Mouse (Mus musculus): ENCODE data around the gene Phf19.

The Phf19 gene

GRCm38 (mm10) chr2:34911871-34912270, 2.0 kb downstream of the Phf19 start:
- ChIA-PET POLR2A (interaction anchor here in 2 of 4 experiments (1.0 to 4.5 kb wide), 8 partner anchors 8 to 62 kb away, joined by 3 to 69 read pairs (median 10); partner anchors contain the start of gene Cutal (in 1 of the 2)), CTCF (no interaction called here)

GRCm38 (mm10) chr2:34909719-34910118, 4.1 kb downstream of the Phf19 start:
- ChIA-PET POLR2A (interaction anchor here in 2 of 4 experiments (0.5 to 1.2 kb wide), 2 partner anchors 10 to 204 kb away, joined by 3 read pairs; no protein-coding TSS in a partner anchor), CTCF (no interaction called here)

GRCm38 (mm10) chr2:34906861-34907604, 6.8 kb downstream of the Phf19 start:
- ChIA-PET POLR2A (interaction anchor here (0.6 to 2.6 kb wide), 35 partner anchors 8 to 793 kb away, joined by 3 to 15 read pairs (median 4); partner anchors contain the start of genes Hspa5 (in 2 of the 4) and Traf1 (in 1 of the 4)), CTCF (interaction anchor here in 3 of 4 experiments (0.5 to 2.5 kb wide), 8 partner anchors 9 to 431 kb away, joined by 3 to 9 read pairs (median 4); partner anchors contain the start of gene Cntrl (in 1 of the 3))

GRCm38 (mm10) chr2:34906426-34906825, 7.4 kb downstream of the Phf19 start:
- POLR2A ChIA-PET, result interaction anchor here in 3 of 4 experiments (0.7 to 2.6 kb wide), 29 partner anchors 9 to 794 kb away, joined by 3 to 15 read pairs (median 4); partner anchors contain the start of genes Hspa5 (in 2 of the 3) and Traf1 (in 1 of the 3)
- CTCF ChIA-PET, result interaction anchor here in 3 of 4 experiments (0.5 to 2.5 kb wide), 8 partner anchors 9 to 432 kb away, joined by 3 to 9 read pairs (median 4); partner anchors contain the start of gene Cntrl (in 1 of the 3)

GRCm38 (mm10) chr2:34904849-34905542, 8.8 kb downstream of the Phf19 start:
- ChIA-PET POLR2A (interaction anchor here in 3 of 4 experiments (0.6 to 6.9 kb wide), 68 partner anchors 9 to 1774 kb away, joined by 3 to 40 read pairs (median 4); partner anchors contain the start of genes Hspa5 (in 3 of the 3), Cntrl (in 2 of the 3), Phf19 (in 2 of the 3) and Rabepk (in 2 of the 3)), CTCF (interaction anchor here in 2 of 4 experiments (0.5 to 1.9 kb wide), 7 partner anchors 9 to 302 kb away, joined by 3 to 5 read pairs (median 3); partner anchors contain the start of gene Phf19 (in 1 of the 2))

- ChIA-PET CTCF (interaction anchor here in 1 of 4 experiments (1.9 kb wide), 1 partner anchor 259 kb away, joined by 5 read pairs; no protein-coding TSS in a partner anchor), POLR2A (interaction anchor here in 3 of 4 experiments (0.8 to 6.9 kb wide), 21 partner anchors 9 to 1773 kb away, joined by 3 to 40 read pairs (median 5); partner anchors contain the start of genes Hspa5 (in 2 of the 3), Cntrl (in 1 of the 3), Fbxw2 (in 1 of the 3) and Garnl3 (in 1 of the 3))
Measured at GRCm38 (mm10) chr2:34903652-34904405, 10.0 kb downstream of the Phf19 start.

GRCm38 (mm10) chr2:34903191-34903590, 10.6 kb downstream of the Phf19 start:
- CTCF ChIA-PET, result no interaction called here
- POLR2A ChIA-PET, result interaction anchor here in 2 of 4 experiments (2.1 to 6.9 kb wide), 5 partner anchors 10 to 132 kb away, joined by 7 to 40 read pairs (median 24); partner anchors contain the start of genes Fbxw2 (in 1 of the 2), Hspa5 (in 1 of the 2) and Phf19 (in 1 of the 2)

GRCm38 (mm10) chr2:34902731-34903130, 11.1 kb downstream of the Phf19 start:
- CTCF ChIA-PET, result no interaction called here

GRCm38 (mm10) chr2:34901726-34902125, 12.1 kb downstream of the Phf19 start:
- ChIA-PET CTCF (interaction anchor here in 1 of 4 experiments (0.5 kb wide), 1 partner anchor 75 kb away, joined by 3 read pairs; no protein-coding TSS in a partner anchor), POLR2A (interaction anchor here in 2 of 4 experiments (0.7 to 6.9 kb wide), 2 partner anchors 32 to 130 kb away, joined by 3 to 40 read pairs; partner anchors contain the start of gene Hspa5 (in 1 of the 2))

More at GRCm38 (mm10) chr2:34902731-34903130, 11.1 kb downstream of the Phf19 start:
- POLR2A ChIA-PET, result interaction anchor here in 2 of 4 experiments (2.1 to 6.9 kb wide), 4 partner anchors 11 to 76 kb away, joined by 7 to 40 read pairs (median 22); partner anchors contain the start of genes Fbxw2 (in 1 of the 2) and Phf19 (in 1 of the 2)

GRCm38 (mm10) chr2:34900412-34900811, 13.4 kb downstream of the Phf19 start:
- CTCF ChIA-PET, result no interaction called here
- POLR2A ChIA-PET, result interaction anchor here in 2 of 4 experiments (1.1 to 6.9 kb wide), 2 partner anchors 30 to 31 kb away, joined by 3 to 40 read pairs; no protein-coding TSS in a partner anchor

GRCm38 (mm10) chr2:34899682-34900081, 14.1 kb downstream of the Phf19 start:
- ChIA-PET CTCF (no interaction called here), POLR2A (interaction anchor here in 3 of 4 experiments (0.7 to 6.9 kb wide), 6 partner anchors 28 to 168 kb away, joined by 3 to 40 read pairs (median 3); partner anchors contain the start of gene Hspa5 (in 1 of the 3))

- ChIA-PET CTCF (interaction anchor here (0.6 to 1.6 kb wide), 32 partner anchors 9 to 468 kb away, joined by 3 to 9 read pairs (median 3); partner anchors contain the start of genes Cutal (in 1 of the 4), Psmd5 (in 1 of the 4) and Traf1 (in 1 of the 4)), POLR2A (interaction anchor here in 2 of 4 experiments (0.6 to 2.1 kb wide), 10 partner anchors 9 to 170 kb away, joined by 3 to 12 read pairs (median 3); partner anchors contain the start of genes Hspa5 (in 1 of the 2) and Phf19 (in 1 of the 2))
Measured at GRCm38 (mm10) chr2:34897820-34898219, 16.0 kb downstream of the Phf19 start.

- ChIA-PET CTCF (interaction anchor here in 3 of 4 experiments (0.6 to 1.6 kb wide), 19 partner anchors 8 to 1428 kb away, joined by 3 to 8 read pairs (median 4); partner anchors contain the start of genes Cutal (in 1 of the 3) and Psmd5 (in 1 of the 3)), POLR2A (interaction anchor here in 2 of 4 experiments (0.5 to 2.1 kb wide), 7 partner anchors 10 to 1913 kb away, joined by 3 to 12 read pairs (median 3); no protein-coding TSS in a partner anchor)
Measured at GRCm38 (mm10) chr2:34896821-34897460, 16.9 kb downstream of the Phf19 start.

GRCm38 (mm10) chr2:34895503-34896113, 18.2 kb downstream of the Phf19 start:
- CTCF ChIA-PET, result interaction anchor here in 3 of 4 experiments (0.5 to 1.6 kb wide), 4 partner anchors 9 to 320 kb away, joined by 3 to 16 read pairs (median 4); no protein-coding TSS in a partner anchor
- POLR2A ChIA-PET, result interaction anchor here in 3 of 4 experiments (0.6 to 2.1 kb wide), 8 partner anchors 9 to 236 kb away, joined by 3 to 12 read pairs (median 3); partner anchors contain the start of gene Cutal (in 1 of the 3)

GRCm38 (mm10) chr2:34893950-34894349, 19.9 kb downstream of the Phf19 start:
- ChIA-PET CTCF (interaction anchor here in 1 of 4 experiments (0.6 kb wide), 1 partner anchor 24 kb away, joined by 7 read pairs; no protein-coding TSS in a partner anchor), POLR2A (interaction anchor here in 3 of 4 experiments (0.8 to 1.0 kb wide), 3 partner anchors 9 to 17 kb away, joined by 3 read pairs; no protein-coding TSS in a partner anchor)
